Mouse (Mus musculus) intestine, embryonic 14.5 days (tissue): ENCODE results near the gene Ube2q2. TPM values are rescaled to one million over a fixed set of nuclear protein-coding genes. Genes with fewer than 3 reads are reported as not detected.
"Not testable (repeated sequence)": the region's sequence is repeated elsewhere in the genome, so short reads cannot be mapped to it uniquely, and the experiment has no call there.

Experiments
- ATAC-seq: fragments of 200-750 bp; cut with Nextera tagmentation; replicated peaks from 2 replicates; pipeline ENCODE4 v1.8.0; 2017; ENCODE audit warnings: low read depth, moderate number of reproducible peaks, moderate TSS enrichment, moderate library complexity; ENCODE audit not compliant: low FRiP score, low TSS enrichment
- DNase-seq: peaks from one replicate; pipeline ENCODE4 v3.0.0-alpha.2; 2018; ENCODE audit warnings: low spot score
- H3K27ac ChIP-seq: fragments of 300-500 bp; sonication (generic); 2 replicates; pipeline ENCODE4 v1.5.1; 2014; ENCODE audit warnings: low read depth, mild to moderate bottlenecking, control low read depth
- H3K27me3 ChIP-seq: fragments of 300-500 bp; sonication (generic); replicated peaks from 2 replicates; pipeline ENCODE4 v1.6.1; 2014; ENCODE audit warnings: low read length, control low read depth; ENCODE audit not compliant: control insufficient read depth, insufficient read depth
- H3K36me3 ChIP-seq: fragments of 300-500 bp; sonication (generic); 2 replicates; pipeline ENCODE4 v1.6.1; 2014; ENCODE audit warnings: low read length, control low read depth; ENCODE audit not compliant: control insufficient read depth, insufficient read depth
- H3K4me1 ChIP-seq: fragments of 300-500 bp; sonication (generic); replicated peaks from 2 replicates; pipeline ENCODE4 v1.6.1; 2014; ENCODE audit warnings: low read length, control low read depth, mixed read lengths; ENCODE audit not compliant: control insufficient read depth, insufficient read depth
- H3K4me2 ChIP-seq: fragments of 300-500 bp; sonication (generic); 2 replicates; pipeline ENCODE4 v1.6.1; 2014; ENCODE audit warnings: low read length
- H3K4me3 ChIP-seq: fragments of 300-500 bp; sonication (generic); 2 replicates; pipeline ENCODE4 v1.5.1; 2014; ENCODE audit warnings: low read depth, low read length, control low read depth, mixed read lengths
- H3K9ac ChIP-seq: fragments of 300-500 bp; sonication (generic); 2 replicates; pipeline ENCODE4 v1.6.1; 2014; ENCODE audit warnings: mild to moderate bottlenecking, low read length
- H3K9me3 ChIP-seq: fragments of 300-500 bp; sonication (generic); 2 replicates; pipeline ENCODE4 v1.6.1; 2016; ENCODE audit warnings: low read length, control low read depth; ENCODE audit not compliant: control insufficient read depth
- WGBS: fragments of 180-500 bp; shearing (Covaris S2); extraction: QIAGEN DNeasy Blood & Tissue Kit; methylation state at CpG from one replicate; pipeline ENCODE4 v1.1.7; 2014; 5-methylcytosine and 5-hydroxymethylcytosine counted together
- polyA plus RNA-seq: library from polyadenylated mRNA; unstranded; fragments of >200 nt; fragmentation: Nextera tagmentation; extraction: Ambion mirVana; gene quantifications from 2 replicates; pipeline ENCODE4 v1.2.1, GENCODE M21; 2014

Ube2q2 gene
- polyA plus RNA-seq, 1 experiment from 2014 or later: 33.8 TPM

- DNase-seq: peak; percentile 61
- no peaks in the 10 kb centered on the region for H3K4me1 ChIP-seq
- H3K27me3 ChIP-seq: no peaks in the 10 kb centered on the region
- H3K4me3 ChIP-seq: peak overlapping the region; percentile 27
- H3K27ac ChIP-seq: no peak overlapping the region
- no peaks in the 10 kb centered on the region for H3K36me3 ChIP-seq
- H3K4me2 ChIP-seq: peak overlapping the region; percentile 46
- H3K9me3 ChIP-seq: no peaks in the 10 kb centered on the region
- ATAC-seq: no peak
- 45% methylated on average over 24 of the region's 24 CpGs for WGBS
- no peak overlapping the region for H3K9ac ChIP-seq
These were observed 93.4 kb downstream of the Ube2q2 start for GRCm38 (mm10) chr9:55241863-55242685.

- Histone ChIP-seq H3K27me3 (no peaks in the 10 kb centered on the region), H3K4me3 (no peak overlapping the region), H3K27ac (no peak overlapping the region), H3K9ac (no peak overlapping the region), H3K4me2 (no peak overlapping the region), H3K36me3 (no peaks in the 10 kb centered on the region), H3K4me1 (no peaks in the 10 kb centered on the region), H3K9me3 (no peaks in the 10 kb centered on the region)
- ATAC-seq: no peak
- WGBS: 73% methylated on average over 3 of the region's 3 CpGs
- peak; percentile 15 for DNase-seq
These were observed 94.6 kb downstream of the Ube2q2 start for GRCm38 (mm10) chr9:55243280-55243679.

DNA sequence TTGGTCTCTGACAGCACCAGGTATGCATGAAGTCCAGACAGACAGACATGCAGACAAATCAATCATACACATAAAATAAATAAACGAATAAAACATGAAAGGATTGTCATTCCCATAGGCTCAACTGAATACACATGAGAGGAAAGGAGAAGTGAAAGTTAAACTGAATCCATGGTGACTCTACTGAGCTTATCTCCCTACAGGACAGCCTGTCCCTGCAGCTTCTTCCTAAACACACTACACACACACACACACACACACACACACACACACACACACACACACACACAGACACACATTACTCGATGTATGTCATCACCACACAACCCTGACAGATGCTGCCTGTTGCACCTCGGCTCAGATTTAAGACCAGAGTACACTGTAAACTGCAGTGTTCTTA lies 95.4 kb downstream of the Ube2q2 start:
- Histone ChIP-seq H3K9me3 (no peaks in the 10 kb centered on the region), H3K4me1 (no peaks in the 10 kb centered on the region), H3K9ac (no peak overlapping the region), H3K27ac (no peak overlapping the region), H3K4me2 (no peak overlapping the region), H3K27me3 (no peaks in the 10 kb centered on the region), H3K4me3 (no peak overlapping the region), H3K36me3 (no peaks in the 10 kb centered on the region)
- 71% methylated on average over 3 of the region's 3 CpGs for WGBS
- no peak for ATAC-seq
- DNase-seq: no peak

DNA sequence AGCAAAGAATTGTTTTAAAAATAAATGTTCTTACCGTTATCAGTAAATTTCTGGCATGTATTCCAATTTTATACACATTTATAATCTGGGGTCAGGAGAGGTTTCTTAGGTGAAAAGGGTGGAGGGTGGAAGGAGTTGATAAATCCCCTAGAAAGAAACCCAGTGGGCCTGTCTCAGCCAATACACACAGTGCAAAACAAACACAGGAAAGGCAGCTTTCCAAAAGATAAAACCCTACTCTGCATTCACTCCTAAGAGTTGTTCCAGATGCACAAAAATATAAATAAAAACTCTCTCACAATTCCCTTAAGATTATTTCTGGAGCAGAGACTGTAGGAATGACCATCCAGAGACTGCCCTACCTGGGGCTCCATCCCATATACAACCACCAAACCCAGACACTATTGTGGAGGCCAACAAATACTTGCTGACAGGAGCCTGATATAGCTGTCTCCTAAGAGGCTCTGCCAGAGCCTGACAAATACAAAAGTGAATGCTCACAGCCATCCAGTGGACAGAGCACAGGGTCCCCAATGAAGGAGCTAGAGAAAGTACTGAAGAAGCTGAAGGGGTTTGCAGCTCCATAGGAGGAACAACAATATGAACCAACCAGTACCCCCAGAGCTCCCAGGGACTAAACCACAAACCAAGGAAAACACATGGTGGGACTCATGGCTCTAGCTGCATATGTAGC lies 96.5 kb downstream of the Ube2q2 start:
- H3K4me2 ChIP-seq, H3K9me3 ChIP-seq, ATAC-seq, DNase-seq, H3K4me1 ChIP-seq, H3K27ac ChIP-seq, H3K27me3 ChIP-seq, H3K9ac ChIP-seq, H3K36me3 ChIP-seq, H3K4me3 ChIP-seq: not testable (repeated sequence)
- WGBS: 88% methylated on average over 1 of the region's 1 CpGs

DNA sequence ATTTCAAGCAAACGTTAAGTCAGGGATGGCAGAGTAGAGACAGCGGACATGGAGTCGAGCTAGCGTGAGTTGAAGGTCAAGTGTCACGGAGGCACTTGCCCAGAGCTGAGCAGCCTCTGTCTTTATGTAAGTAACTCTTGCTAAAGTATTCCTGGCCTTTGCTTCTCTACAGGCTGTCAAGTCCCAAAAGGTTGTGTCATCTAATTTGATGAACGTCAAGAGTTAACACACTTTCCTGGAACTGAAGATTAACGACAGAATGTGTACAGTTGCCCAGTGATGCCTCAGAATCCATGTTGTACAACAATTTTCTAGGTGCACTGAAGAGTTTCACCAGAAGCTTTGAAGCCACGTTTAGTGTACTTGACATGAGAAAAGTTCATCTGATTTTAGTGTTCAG lies 97.8 kb downstream of the Ube2q2 start:
- H3K27me3 ChIP-seq: no peaks in the 10 kb centered on the region
- DNase-seq (no peak), ATAC-seq (no peak)
- no peaks in the 10 kb centered on the region for H3K9me3 ChIP-seq
- H3K36me3 ChIP-seq: no peaks in the 10 kb centered on the region
- no peak overlapping the region for H3K4me3 ChIP-seq
- WGBS: 52% methylated on average over 8 of the region's 8 CpGs
- H3K4me1 ChIP-seq: no peaks in the 10 kb centered on the region
- H3K9ac ChIP-seq: no peak overlapping the region
- H3K4me2 ChIP-seq: no peak overlapping the region
- no peak overlapping the region for H3K27ac ChIP-seq

GRCm38 (mm10) chr9:55246918-55247317 lies 98.3 kb downstream of the Ube2q2 start:
- no peak overlapping the region for H3K4me3 ChIP-seq
- no peak overlapping the region for H3K27ac ChIP-seq
- WGBS: 89% methylated on average over 4 of the region's 4 CpGs

GRCm38 (mm10) chr9:55248465-55248864 lies 99.8 kb downstream of the Ube2q2 start:
- Histone ChIP-seq H3K4me2 (no peak overlapping the region), H3K27ac (no peak overlapping the region)
- WGBS: 80% methylated on average over 4 of the region's 4 CpGs

More at GRCm38 (mm10) chr9:55246918-55247317, 98.3 kb downstream of the Ube2q2 start:
- Histone ChIP-seq H3K27me3 (no peaks in the 10 kb centered on the region), H3K9me3 (no peaks in the 10 kb centered on the region), H3K4me2 (no peak overlapping the region), H3K4me1 (no peaks in the 10 kb centered on the region), H3K9ac (no peak overlapping the region), H3K36me3 (no peaks in the 10 kb centered on the region)
- DNase-seq (no peak), ATAC-seq (no peak)

GRCm38 (mm10) chr9:55250595-55251247 lies 102.1 kb downstream of the Ube2q2 start:
- no peak overlapping the region for H3K27ac ChIP-seq
- H3K4me2 ChIP-seq: no peak overlapping the region
- ATAC-seq: 0 out of 2 replicates have a peak, but pooled peaks have one; percentile 27
- H3K27me3 ChIP-seq: no peaks in the 10 kb centered on the region
- H3K4me3 ChIP-seq: no peak overlapping the region
- no peak for DNase-seq
- no peak overlapping the region for H3K9ac ChIP-seq
- no peaks in the 10 kb centered on the region for H3K9me3 ChIP-seq
- WGBS: 68% methylated on average over 6 of the region's 6 CpGs
- H3K36me3 ChIP-seq: no peaks in the 10 kb centered on the region
- H3K4me1 ChIP-seq: no peaks in the 10 kb centered on the region

More at GRCm38 (mm10) chr9:55248465-55248864, 99.8 kb downstream of the Ube2q2 start:
- ATAC-seq (no peak), DNase-seq (no peak)
- H3K9me3 ChIP-seq: no peaks in the 10 kb centered on the region
- H3K9ac ChIP-seq: no peak overlapping the region
- H3K36me3 ChIP-seq: no peaks in the 10 kb centered on the region
- H3K27me3 ChIP-seq: no peaks in the 10 kb centered on the region
- no peak overlapping the region for H3K4me3 ChIP-seq
- H3K4me1 ChIP-seq: no peaks in the 10 kb centered on the region
